Mouse (Mus musculus) gastrocnemius, postnatal 10 days (tissue): ENCODE results near the gene Guk1. TPM values are rescaled to one million over a fixed set of nuclear protein-coding genes. Genes with fewer than 3 reads are reported as not detected.

ENCODE experiments used
- total RNA-seq, 2 experiments: library from RNA; stranded (reverse); gene quantifications; 2 replicates each; pipeline ENCODE4 v1.2.3; 2021

Guk1 gene
- total RNA-seq, 2 experiments from 2014 or later, result 20.8 to 22.0 TPM

Other genes starting within 250 kb of the Guk1 start
- 1 to 10 TPM; 7.3 to 8.0 TPM for gene Hist3h2ba, start 243.3 kb downstream of the Guk1 start, total RNA-seq
- 10 to 100 TPM; 25.1 to 25.6 TPM for gene Hist3h2a, start 237.5 kb downstream of the Guk1 start, total RNA-seq
- under 1 TPM; 0.14 TPM for gene Trim17, start 237.5 kb downstream of the Guk1 start, total RNA-seq
- gene Trim11, start 214.1 kb downstream of the Guk1 start, total RNA-seq, result 10 to 100 TPM; 11.1 to 15.4 TPM
- 100 to 1,000 TPM; 664 to 666 TPM for gene Obscn, start 55.8 kb downstream of the Guk1 start, total RNA-seq
- gene Iba57, start 28.5 kb downstream of the Guk1 start, total RNA-seq, result 10 to 100 TPM in 1 of 2 experiments, 1 to 10 TPM in 1; 9.4 to 10.6 TPM
- 1 to 10 TPM in 1 of 2 experiments, under 1 TPM in 1; 0.78 to 1.2 TPM for gene Gjc2, start 9.0 kb downstream of the Guk1 start, total RNA-seq
- gene Mrpl55, start 10.3 kb upstream of the Guk1 start, total RNA-seq, result 10 to 100 TPM; 36.7 to 38.0 TPM
- gene 2310033P09Rik, start 16.1 kb upstream of the Guk1 start, total RNA-seq, result 1 to 10 TPM; 6.1 to 6.3 TPM
- 100 to 1,000 TPM; 222 to 228 TPM for gene Arf1, start 36.1 kb upstream of the Guk1 start, total RNA-seq
- not detected for gene Wnt3a, start 98.5 kb upstream of the Guk1 start, total RNA-seq
- gene Wnt9a, start 114.7 kb upstream of the Guk1 start, total RNA-seq, result 10 to 100 TPM; 11.1 to 11.8 TPM
- not detected for gene Prss38, start 183.4 kb upstream of the Guk1 start, total RNA-seq